Mouse (Mus musculus): ENCODE data around the gene Fzd10. TPM values are rescaled to one million over a fixed set of nuclear protein-coding genes. Genes with fewer than 3 reads are reported as not detected.

The Fzd10 gene
- polyA plus RNA-seq, 1 experiment, result not detected

GRCm38 (mm10) chr5:128627763-128628162 is 27.1 kb downstream of the Fzd10 start:
- no peaks in the 10 kb centered on the region for H3K79me3 ChIP-seq (ENCODE audit: low read depth)
- H3K79me2 ChIP-seq (ENCODE audit: control insufficient read depth, insufficient read depth), result no peaks in the 10 kb centered on the region
- H3K27me3 ChIP-seq (ENCODE audit: control insufficient read depth, insufficient read depth, insufficient read length), result no peaks in the 10 kb centered on the region
- no peak overlapping the region for H3K4me3 ChIP-seq (ENCODE audit: insufficient read depth, poor library complexity, severe bottlenecking)
- H3K36me3 ChIP-seq (ENCODE audit: control insufficient read depth, insufficient read depth), result no peaks in the 10 kb centered on the region
- H3ac ChIP-seq (ENCODE audit: control insufficient read depth, insufficient read length, low read depth), result no peak overlapping the region
- TF ChIP-seq CEBPB (IDR thresholded peaks at IDR 0.05; ENCODE audit: low read depth) (no peak), MYOD1 (IDR thresholded peaks at IDR 0.05; ENCODE audit: control insufficient read depth, insufficient read length, low read depth) (no peak), USF1 (IDR thresholded peaks at IDR 0.05; ENCODE audit: low read depth) (no peak), MYOG (IDR thresholded peaks at IDR 0.05; ENCODE audit: control insufficient read depth, extremely low read depth, insufficient read length) (no peak), FOSL1 (IDR thresholded peaks at IDR 0.05; ENCODE audit: insufficient read depth, low read length, poor library complexity, severe bottlenecking) (no peak), MAX (IDR thresholded peaks at IDR 0.05) (no peak), CTCF (IDR thresholded peaks at IDR 0.05; ENCODE audit: control insufficient read depth, insufficient read depth, insufficient read length) (no peak)

DNA sequence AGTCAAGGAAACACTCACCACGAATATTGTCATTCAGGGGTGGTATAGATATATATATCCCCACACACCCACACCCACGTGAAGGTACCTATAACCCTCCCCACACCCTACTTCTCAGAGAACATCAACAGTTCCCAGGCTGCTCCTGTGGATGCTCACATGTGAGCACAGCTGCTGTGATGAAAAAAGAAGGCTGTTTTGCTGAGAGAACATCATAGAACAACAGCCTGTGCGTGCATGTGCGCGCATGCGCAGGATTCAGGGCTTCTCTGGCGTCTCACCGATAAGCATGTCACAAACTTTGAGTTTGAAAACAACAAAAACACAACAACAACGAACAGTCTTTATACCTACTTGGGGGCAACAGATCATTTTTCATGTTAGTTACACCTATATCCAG is 36.0 kb downstream of the Fzd10 start:
- no peak for TF ChIP-seq MYOD1 (IDR thresholded peaks at IDR 0.05; ENCODE audit: control insufficient read depth, insufficient read length, low read depth)
- no peak for TF ChIP-seq CEBPB (IDR thresholded peaks at IDR 0.05; ENCODE audit: low read depth)
- TF ChIP-seq MYOG (IDR thresholded peaks at IDR 0.05; ENCODE audit: control insufficient read depth, extremely low read depth, insufficient read length), result no peak
- no peak for TF ChIP-seq USF1 (IDR thresholded peaks at IDR 0.05; ENCODE audit: low read depth)
- no peak for TF ChIP-seq MAX (IDR thresholded peaks at IDR 0.05)
- TF ChIP-seq FOSL1 (IDR thresholded peaks at IDR 0.05; ENCODE audit: insufficient read depth, low read length, poor library complexity, severe bottlenecking), result no peak
- TF ChIP-seq CTCF (IDR thresholded peaks at IDR 0.05; ENCODE audit: control insufficient read depth, insufficient read depth, insufficient read length), result no peak
- Histone ChIP-seq H3ac (ENCODE audit: control insufficient read depth, insufficient read length, low read depth) (no peak overlapping the region), H3K79me2 (ENCODE audit: control insufficient read depth, insufficient read depth) (no peaks in the 10 kb centered on the region), H3K79me3 (ENCODE audit: low read depth) (no peaks in the 10 kb centered on the region), H3K27me3 (ENCODE audit: control insufficient read depth, insufficient read depth, insufficient read length) (no peaks in the 10 kb centered on the region), H3K36me3 (ENCODE audit: control insufficient read depth, insufficient read depth) (no peaks in the 10 kb centered on the region), H3K4me3 (ENCODE audit: insufficient read depth, poor library complexity, severe bottlenecking) (no peak overlapping the region)

DNA sequence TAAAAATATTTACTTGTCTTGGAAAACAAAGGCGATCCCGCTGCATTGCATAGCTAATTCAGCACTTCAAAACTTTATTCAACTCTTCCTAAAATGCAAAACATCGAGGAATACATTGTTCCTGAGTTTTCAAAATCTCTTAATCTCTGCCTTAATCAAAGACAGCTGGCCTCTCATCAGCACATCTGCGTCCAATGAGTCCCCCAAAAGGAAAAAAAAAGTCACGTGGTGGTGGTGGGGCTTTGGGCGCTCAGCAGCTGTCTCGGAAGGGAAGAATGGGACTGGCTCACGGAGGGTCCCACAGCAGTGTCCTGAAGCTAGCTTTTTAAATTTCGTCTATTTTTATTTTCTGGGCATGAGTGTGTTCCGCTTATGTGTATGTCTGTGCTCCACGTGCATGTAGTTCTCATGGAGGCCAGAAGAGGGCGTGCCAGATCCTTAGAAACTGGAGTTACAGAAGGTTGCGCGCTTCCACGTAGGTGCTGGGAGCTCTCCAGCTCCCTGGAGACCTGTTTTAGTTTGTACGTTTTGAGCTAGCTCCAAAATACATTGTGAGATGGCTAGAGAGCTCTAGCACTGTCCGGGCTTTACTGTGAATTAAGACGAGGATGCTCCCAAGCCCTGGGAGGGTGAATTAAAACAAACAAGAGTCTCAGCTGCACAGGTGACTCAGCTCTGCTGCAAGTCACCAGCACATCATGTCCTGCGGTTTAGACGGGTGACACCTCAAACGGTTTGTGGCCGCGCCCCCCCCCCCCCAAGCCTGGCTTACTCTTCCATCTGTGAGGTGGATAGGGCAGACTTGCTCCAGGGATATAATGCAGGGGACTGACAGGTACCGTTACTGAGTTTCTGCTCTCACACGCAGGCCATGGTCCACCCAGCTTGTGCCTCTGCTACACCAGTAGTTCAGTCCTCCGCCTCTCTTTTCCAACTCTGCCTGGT is 36.7 kb downstream of the Fzd10 start:
- Histone ChIP-seq H3K79me3 (ENCODE audit: low read depth) (no peaks in the 10 kb centered on the region), H3K4me3 (ENCODE audit: insufficient read depth, poor library complexity, severe bottlenecking) (no peak overlapping the region), H3K36me3 (ENCODE audit: control insufficient read depth, insufficient read depth) (no peaks in the 10 kb centered on the region), H3K79me2 (ENCODE audit: control insufficient read depth, insufficient read depth) (no peaks in the 10 kb centered on the region), H3ac (ENCODE audit: control insufficient read depth, insufficient read length, low read depth) (no peak overlapping the region), H3K27me3 (ENCODE audit: control insufficient read depth, insufficient read depth, insufficient read length) (no peaks in the 10 kb centered on the region)
- TF ChIP-seq USF1 (IDR thresholded peaks at IDR 0.05; ENCODE audit: low read depth) (no peak), MAX (IDR thresholded peaks at IDR 0.05) (no peak), CTCF (IDR thresholded peaks at IDR 0.05; ENCODE audit: control insufficient read depth, insufficient read depth, insufficient read length) (no peak), CEBPB (IDR thresholded peaks at IDR 0.05; ENCODE audit: low read depth) (no peak), MYOG (IDR thresholded peaks at IDR 0.05; ENCODE audit: control insufficient read depth, extremely low read depth, insufficient read length) (no peak), FOSL1 (IDR thresholded peaks at IDR 0.05; ENCODE audit: insufficient read depth, low read length, poor library complexity, severe bottlenecking) (no peak), MYOD1 (IDR thresholded peaks at IDR 0.05; ENCODE audit: control insufficient read depth, insufficient read length, low read depth) (no peak)

DNA sequence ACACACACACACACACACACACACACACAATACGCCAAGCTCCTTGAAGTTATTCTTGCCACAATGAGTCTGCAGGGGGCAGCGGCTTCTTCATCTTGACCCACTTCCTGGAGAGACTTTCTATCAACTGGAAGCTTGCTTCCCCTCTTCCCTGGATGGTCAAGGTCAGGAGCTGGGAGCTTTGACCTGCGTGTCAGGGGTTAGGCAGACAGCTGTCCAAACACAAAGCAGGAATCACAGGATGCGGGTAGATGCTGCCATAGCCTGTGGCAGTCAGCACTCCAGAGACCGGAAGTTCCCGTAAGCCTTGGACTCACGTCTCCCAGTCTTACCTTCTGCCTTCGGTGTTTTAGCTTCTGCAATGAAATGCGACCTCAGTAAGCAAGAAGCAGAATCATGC is 38.1 kb downstream of the Fzd10 start:
- TF ChIP-seq CEBPB (IDR thresholded peaks at IDR 0.05; ENCODE audit: low read depth), result no peak
- TF ChIP-seq FOSL1 (IDR thresholded peaks at IDR 0.05; ENCODE audit: insufficient read depth, low read length, poor library complexity, severe bottlenecking), result no peak
- no peak for TF ChIP-seq MYOG (IDR thresholded peaks at IDR 0.05; ENCODE audit: control insufficient read depth, extremely low read depth, insufficient read length)
- no peak for TF ChIP-seq MYOD1 (IDR thresholded peaks at IDR 0.05; ENCODE audit: control insufficient read depth, insufficient read length, low read depth)
- TF ChIP-seq USF1 (IDR thresholded peaks at IDR 0.05; ENCODE audit: low read depth), result no peak
- no peak for TF ChIP-seq MAX (IDR thresholded peaks at IDR 0.05)
- no peak for TF ChIP-seq CTCF (IDR thresholded peaks at IDR 0.05; ENCODE audit: control insufficient read depth, insufficient read depth, insufficient read length)
- H3K79me3 ChIP-seq (ENCODE audit: low read depth), result no peaks in the 10 kb centered on the region
- H3K36me3 ChIP-seq (ENCODE audit: control insufficient read depth, insufficient read depth), result no peaks in the 10 kb centered on the region
- no peak overlapping the region for H3ac ChIP-seq (ENCODE audit: control insufficient read depth, insufficient read length, low read depth)
- H3K79me2 ChIP-seq (ENCODE audit: control insufficient read depth, insufficient read depth), result no peaks in the 10 kb centered on the region
- H3K4me3 ChIP-seq (ENCODE audit: insufficient read depth, poor library complexity, severe bottlenecking), result no peak overlapping the region
- no peaks in the 10 kb centered on the region for H3K27me3 ChIP-seq (ENCODE audit: control insufficient read depth, insufficient read depth, insufficient read length)

DNA sequence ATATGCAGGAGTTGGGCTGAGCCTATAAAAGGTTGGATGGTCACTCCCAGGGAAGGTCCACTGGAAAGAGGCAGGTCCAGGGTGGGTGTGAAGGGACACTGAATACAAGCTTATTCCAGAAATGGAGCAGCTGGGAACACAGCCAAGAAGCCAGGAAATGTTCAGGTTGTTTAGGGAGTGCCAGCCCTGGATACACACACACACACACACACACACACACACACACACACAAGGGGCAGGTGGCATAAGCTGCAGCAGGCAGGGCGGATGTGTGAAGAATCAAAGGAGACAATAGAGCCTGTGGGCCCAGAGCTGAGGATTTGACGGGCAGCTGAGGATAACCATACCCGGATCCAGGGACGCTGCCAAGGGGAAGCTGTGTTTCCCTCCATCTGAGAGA is 42.4 kb downstream of the Fzd10 start:
- Histone ChIP-seq H3K27me3 (ENCODE audit: control insufficient read depth, insufficient read depth, insufficient read length) (no peaks in the 10 kb centered on the region), H3K36me3 (ENCODE audit: control insufficient read depth, insufficient read depth) (no peaks in the 10 kb centered on the region), H3K4me3 (ENCODE audit: insufficient read depth, poor library complexity, severe bottlenecking) (no peak overlapping the region), H3K79me2 (ENCODE audit: control insufficient read depth, insufficient read depth) (no peaks in the 10 kb centered on the region), H3ac (ENCODE audit: control insufficient read depth, insufficient read length, low read depth) (no peak overlapping the region), H3K79me3 (ENCODE audit: low read depth) (no peaks in the 10 kb centered on the region)
- TF ChIP-seq FOSL1 (IDR thresholded peaks at IDR 0.05; ENCODE audit: insufficient read depth, low read length, poor library complexity, severe bottlenecking), result no peak
- no peak for TF ChIP-seq MYOD1 (IDR thresholded peaks at IDR 0.05; ENCODE audit: control insufficient read depth, insufficient read length, low read depth)
- TF ChIP-seq CTCF (IDR thresholded peaks at IDR 0.05; ENCODE audit: control insufficient read depth, insufficient read depth, insufficient read length), result no peak
- no peak for TF ChIP-seq CEBPB (IDR thresholded peaks at IDR 0.05; ENCODE audit: low read depth)
- no peak for TF ChIP-seq MYOG (IDR thresholded peaks at IDR 0.05; ENCODE audit: control insufficient read depth, extremely low read depth, insufficient read length)
- no peak for TF ChIP-seq MAX (IDR thresholded peaks at IDR 0.05)
- TF ChIP-seq USF1 (IDR thresholded peaks at IDR 0.05; ENCODE audit: low read depth), result no peak
